18 mouse cellular contexts compared by ENCODE assay signal in the genomic region with DNA sequence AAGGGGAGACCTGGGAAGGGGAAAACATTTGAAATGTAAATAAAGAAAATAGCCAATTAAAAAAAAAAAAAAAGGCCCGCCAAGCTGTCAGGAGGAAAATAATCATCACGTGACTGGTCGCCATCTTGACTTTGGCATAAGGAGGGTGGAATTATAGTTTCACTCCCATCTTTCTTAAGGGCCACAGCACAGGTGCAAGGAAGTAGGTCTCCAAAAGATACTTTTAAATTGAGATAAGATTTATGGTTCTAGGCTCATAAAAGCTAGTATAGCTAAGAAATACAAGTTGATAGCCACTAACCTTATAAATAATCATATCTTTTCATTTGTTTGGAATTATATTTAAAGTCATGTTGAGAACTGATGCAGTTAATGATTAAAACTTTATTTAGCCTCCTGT. TPM values are rescaled to one million over a fixed set of nuclear protein-coding genes. Genes with fewer than 3 reads are reported as not detected.
"Had no signal": no experiment of that assay in that cellular context is flagged by ENCODE, and none has a peak within 500 bp of the region (broad histone marks: within the 10 kb centered on the region; RNA-seq: fewer than 3 reads in every experiment).

No protein-coding gene starts in this region.

- H3K4me2 ChIP-seq: liver, embryonic 15.5 days; lung, embryonic 15.5 days; stomach, embryonic 15.5 days had no signal

- H3K9ac ChIP-seq: liver, embryonic 15.5 days; liver, postnatal 0 days; lung, embryonic 15.5 days; midbrain, embryonic 12.5 days; neural tube, embryonic 12.5 days; stomach, embryonic 15.5 days had no signal

- H3K4me1 ChIP-seq: midbrain, embryonic 12.5 days; neural tube, embryonic 12.5 days; stomach, embryonic 15.5 days had no signal

- H3K4me3 ChIP-seq: liver, embryonic 15.5 days; lung, embryonic 15.5 days; midbrain, embryonic 12.5 days; neural tube, embryonic 12.5 days; stomach, embryonic 15.5 days had no signal

- H3K27ac ChIP-seq: liver, embryonic 15.5 days; macrophage; midbrain, embryonic 12.5 days; neural tube, embryonic 12.5 days; stomach, postnatal 0 days had no signal

- DNase-seq: liver, postnatal 0 days; lung, postnatal 10 days; midbrain, embryonic 14.5 days; right cerebral cortex, postnatal 14 days; thymus, adult 2 months; thymus, postnatal 25 days had no signal

- H3K27me3 ChIP-seq: liver, embryonic 15.5 days; lung, embryonic 15.5 days; megakaryocyte, embryonic 14.5 days; midbrain, embryonic 12.5 days; neural tube, embryonic 12.5 days; stomach, embryonic 15.5 days had no signal

- H3K36me3 ChIP-seq: liver, embryonic 15.5 days; lung, embryonic 15.5 days; midbrain, embryonic 12.5 days; neural tube, embryonic 12.5 days; stomach, embryonic 15.5 days had no signal

- H3K9me3 ChIP-seq: liver, embryonic 15.5 days; lung, embryonic 15.5 days; megakaryocyte, embryonic 14.5 days; midbrain, embryonic 12.5 days; neural tube, embryonic 12.5 days; stomach, embryonic 15.5 days had no signal

RNA-seq across cellular contexts. Expression of a gene that starts 28.8 kb away (rescaled TPM):
- polyA plus RNA-seq: midbrain, embryonic 12.5 days; midbrain, postnatal 0 days; neural tube, embryonic 12.5 days; neural tube, embryonic 14.5 days; testis, adult 2 months had no signal

RNA-seq across cellular contexts. Expression of a gene that starts 28.8 kb away (rescaled TPM):
- polyA plus RNA-seq: liver, embryonic 15.5 days; liver, postnatal 0 days; lung, adult 2 months; lung, embryonic 15.5 days; macrophage; midbrain, embryonic 12.5 days; midbrain, embryonic 14.5 days; midbrain, postnatal 0 days; neural tube, embryonic 12.5 days; neural tube, embryonic 14.5 days; stomach, embryonic 15.5 days; stomach, postnatal 0 days; testis, adult 2 months; thymus, adult 2 months had no signal

RNA-seq across cellular contexts. Expression of a gene that starts 32.5 kb away (rescaled TPM):
- polyA plus RNA-seq: midbrain, embryonic 12.5 days; midbrain, embryonic 14.5 days; midbrain, postnatal 0 days; neural tube, embryonic 12.5 days; neural tube, embryonic 14.5 days; testis, adult 2 months had no signal
